In genomic region chr1:42418233-42418632, GRCm38 (mm10) we compare ENCODE assay signal across 20 mouse cellular contexts.
DNase-seq lines count a peak whose midpoint lies in the region; ATAC-seq and TF ChIP-seq lines count a peak whose summit lies in the region.
"Had no signal": no experiment of that assay in that cellular context is flagged by ENCODE, and none has a peak within 500 bp of the region (broad histone marks: within the 10 kb centered on the region; RNA-seq: fewer than 3 reads in every experiment).

No protein-coding gene starts in this region.

- no peaks in the 10 kb centered on the region for H3K9me3 ChIP-seq in kidney, postnatal 0 days (replicated peaks; ENCODE audit: low read length)
- H3K9me3 ChIP-seq in lung, embryonic 15.5 days, result no peaks in the 10 kb centered on the region
- H3K9me3 ChIP-seq: embryonic facial prominence, embryonic 13.5 days; embryonic facial prominence, embryonic 15.5 days; forebrain, embryonic 10.5 days; forebrain, embryonic 12.5 days had no signal

- TF ChIP-seq CTCF in kidney, postnatal 0 days (IDR thresholded peaks at IDR 0.05; ENCODE audit: low read depth), result no peak

- H3K4me1 ChIP-seq in kidney, postnatal 0 days (replicated peaks; ENCODE audit: insufficient read depth, low read length), result no peaks in the 10 kb centered on the region
- peaks cover 7% of the 10 kb centered on the region for H3K4me1 ChIP-seq in lung, embryonic 15.5 days

- ATAC-seq in kidney, postnatal 0 days (replicated peaks; ENCODE audit: low FRiP score, low read depth), result no peak
- ATAC-seq in lung, embryonic 15.5 days (ENCODE audit: borderline replicate concordance, extremely low read depth, low FRiP score, low TSS enrichment), result peak; percentile 49; the same call in 1 of the 2 replicates
- ATAC-seq: forebrain, embryonic 14.5 days; forebrain, embryonic 16.5 days had no signal

- H3K9ac ChIP-seq in kidney, postnatal 0 days (ENCODE audit: low read depth, low read length), result no peak overlapping the region
- H3K9ac ChIP-seq in lung, embryonic 15.5 days, result no peak overlapping the region
- H3K9ac ChIP-seq: embryonic facial prominence, embryonic 13.5 days; embryonic facial prominence, embryonic 15.5 days; forebrain, embryonic 12.5 days had no signal

- no peaks in the 10 kb centered on the region for H3K27me3 ChIP-seq in kidney, postnatal 0 days (ENCODE audit: insufficient read depth, low read length)
- H3K27me3 ChIP-seq in lung, embryonic 15.5 days, result no peaks in the 10 kb centered on the region

- no peak overlapping the region for H3K4me2 ChIP-seq in kidney, postnatal 0 days (ENCODE audit: low read length)
- no peak overlapping the region for H3K4me2 ChIP-seq in lung, embryonic 15.5 days
- H3K4me2 ChIP-seq: embryonic facial prominence, embryonic 13.5 days; embryonic facial prominence, embryonic 15.5 days; forebrain, embryonic 12.5 days had no signal

- DNase-seq in kidney, postnatal 0 days (ENCODE audit: low spot score), result peak; percentile 2
- DNase-seq in kidney, adult 11 months, result no peak
- DNase-seq in lung, postnatal 4 days, result no peak
- DNase-seq: adrenal gland, adult 2 months; adrenal gland, postnatal 10 days; adrenal gland, postnatal 25 days; cerebellum, adult 11 months; cerebellum, adult 18-20 months; cerebellum, adult 8-10 months; cerebellum, adult 9-11 months; cerebellum, postnatal 36 days; embryo, embryonic 11 days had no signal

- WGBS in kidney, postnatal 0 days, result 43% methylated on average over 1 of the region's 1 CpGs
- WGBS in lung, embryonic 15.5 days, result 21% methylated on average over 1 of the region's 1 CpGs

- no peak overlapping the region for H3K4me3 ChIP-seq in kidney, postnatal 0 days (replicated peaks; ENCODE audit: low read depth, low read length)
- no peak overlapping the region for H3K4me3 ChIP-seq in lung, embryonic 15.5 days
- H3K4me3 ChIP-seq: embryonic facial prominence, embryonic 13.5 days; embryonic facial prominence, embryonic 15.5 days; erythroblast, embryonic 14.5 days; forebrain, embryonic 10.5 days; forebrain, embryonic 12.5 days had no signal

- H3K36me3 ChIP-seq in kidney, postnatal 0 days (ENCODE audit: insufficient read depth, low read length), result no peaks in the 10 kb centered on the region
- no peaks in the 10 kb centered on the region for H3K36me3 ChIP-seq in lung, embryonic 15.5 days
- H3K36me3 ChIP-seq: embryonic facial prominence, embryonic 13.5 days; embryonic facial prominence, embryonic 15.5 days; forebrain, embryonic 10.5 days; forebrain, embryonic 12.5 days had no signal

- no peak overlapping the region for H3K27ac ChIP-seq in kidney, postnatal 0 days
- H3K27ac ChIP-seq in lung, embryonic 15.5 days, result no peak overlapping the region
- H3K27ac ChIP-seq: embryonic facial prominence, embryonic 13.5 days; embryonic facial prominence, embryonic 15.5 days; forebrain, embryonic 12.5 days had no signal
